Mouse (Mus musculus) limb, embryonic 11.5 days (tissue): ENCODE results near the gene Cdh23. TPM values are rescaled to one million over a fixed set of nuclear protein-coding genes. Genes with fewer than 3 reads are reported as not detected.
A peak's percentile ranks its signal among the peaks of the same experiment; 100 is the strongest.

Experiments used
- ATAC-seq: fragments of 200-750 bp; cut with Nextera tagmentation; 2 replicates; pipeline ENCODE4 v1.8.0; 2017; ENCODE audit warnings: low read depth; ENCODE audit not compliant: insufficient number of reproducible peaks, low FRiP score, low TSS enrichment
- DNase-seq: peaks from one replicate; pipeline ENCODE4 v3.0.0-alpha.2; 2015; ENCODE audit warnings: low spot score
- H3K27ac ChIP-seq: fragments of 300-500 bp; sonication (generic); replicated peaks from 2 replicates; pipeline ENCODE4 v1.5.1; 2014; ENCODE audit warnings: low read depth, mild to moderate bottlenecking, low read length
- H3K27me3 ChIP-seq: fragments of 300-500 bp; sonication (generic); 2 replicates; pipeline ENCODE4 v1.6.1; 2014; ENCODE audit warnings: mild to moderate bottlenecking, low read length, mixed read lengths; ENCODE audit not compliant: control insufficient read depth, insufficient read depth
- H3K36me3 ChIP-seq: fragments of 300-500 bp; sonication (generic); 2 replicates; pipeline ENCODE4 v1.6.1; 2014; ENCODE audit warnings: mild to moderate bottlenecking, low read length, moderate library complexity, mixed read lengths; ENCODE audit not compliant: control insufficient read depth, insufficient read depth
- H3K4me1 ChIP-seq: fragments of 300-500 bp; sonication (generic); 2 replicates; pipeline ENCODE4 v1.6.1; 2014; ENCODE audit warnings: low read length, mixed read lengths; ENCODE audit not compliant: control insufficient read depth, insufficient read depth
- H3K4me2 ChIP-seq: fragments of 300-500 bp; sonication (generic); 2 replicates; pipeline ENCODE4 v1.6.1; 2014; ENCODE audit warnings: low read depth, mild to moderate bottlenecking, moderate library complexity; ENCODE audit not compliant: severe bottlenecking
- H3K4me3 ChIP-seq: fragments of 300-500 bp; sonication (generic); 2 replicates; pipeline ENCODE4 v1.5.1; 2014; ENCODE audit warnings: low read depth, low read length
- H3K9ac ChIP-seq: fragments of 300-500 bp; sonication (generic); 2 replicates; pipeline ENCODE4 v1.6.1; 2014; ENCODE audit warnings: mild to moderate bottlenecking, low read length
- H3K9me3 ChIP-seq: fragments of 300-500 bp; sonication (generic); 2 replicates; pipeline ENCODE4 v1.6.1; 2016; ENCODE audit warnings: low read length; ENCODE audit not compliant: control insufficient read depth
- WGBS: fragments of 180-500 bp; shearing (Covaris S2); extraction: QIAGEN DNeasy Blood & Tissue Kit; methylation state at CpG from one replicate; pipeline ENCODE4 v1.1.7; 2014; 5-methylcytosine and 5-hydroxymethylcytosine counted together
- polyA plus RNA-seq: library from polyadenylated mRNA; unstranded; fragments of >200 nt; fragmentation: Nextera tagmentation; extraction: Ambion mirVana; gene quantifications from 2 replicates; pipeline ENCODE4 v1.2.1, GENCODE M21; 2014

Gene Cdh23
- polyA plus RNA-seq, 1 experiment from 2014 or later, result 0.16 TPM

DNA sequence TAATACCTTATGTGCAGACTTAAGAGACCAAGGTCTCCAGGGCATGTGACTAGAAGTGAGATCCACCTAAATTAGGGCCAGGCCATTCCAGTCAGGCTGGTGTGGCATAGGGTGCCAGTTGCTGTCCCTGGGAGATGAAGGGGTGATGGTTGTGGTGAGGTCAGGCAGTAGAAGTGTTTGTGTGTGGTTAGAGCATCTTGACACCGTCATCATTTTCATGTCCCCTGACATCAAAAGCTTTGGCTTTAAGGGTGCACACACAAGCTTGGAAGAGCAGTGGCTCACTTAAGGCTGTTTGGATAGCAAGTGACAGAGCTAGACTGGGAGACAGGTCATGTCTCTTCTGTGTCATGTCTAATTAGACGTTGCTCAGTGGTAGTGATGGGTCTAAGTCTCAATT is 408.6 kb downstream of the Cdh23 start:
- H3K9me3 ChIP-seq, result no peaks in the 10 kb centered on the region
- no peaks in the 10 kb centered on the region for H3K27me3 ChIP-seq
- no peak overlapping the region for H3K9ac ChIP-seq
- no peaks in the 10 kb centered on the region for H3K36me3 ChIP-seq
- H3K4me3 ChIP-seq, result no peak overlapping the region
- H3K4me1 ChIP-seq, result peaks cover 25% of the 10 kb centered on the region
- no peak for ATAC-seq
- DNase-seq, result no peak
- H3K27ac ChIP-seq, result no peak overlapping the region
- 80% methylated on average over 2 of the region's 2 CpGs for WGBS
- H3K4me2 ChIP-seq, result no peak overlapping the region

- Histone ChIP-seq H3K4me1 (peaks cover 25% of the 10 kb centered on the region), H3K9me3 (no peaks in the 10 kb centered on the region), H3K36me3 (no peaks in the 10 kb centered on the region; the same call in 1 of the 2 replicates), H3K9ac (no peak overlapping the region), H3K4me3 (no peak overlapping the region), H3K27ac (no peak overlapping the region), H3K4me2 (no peak overlapping the region), H3K27me3 (no peaks in the 10 kb centered on the region)
- DNase-seq (no peak), ATAC-seq (no peak)
- WGBS, result 90% methylated on average over 4 of the region's 4 CpGs
Measured at GRCm38 (mm10) chr10:60287161-60287560, 409.1 kb downstream of the Cdh23 start.

DNA sequence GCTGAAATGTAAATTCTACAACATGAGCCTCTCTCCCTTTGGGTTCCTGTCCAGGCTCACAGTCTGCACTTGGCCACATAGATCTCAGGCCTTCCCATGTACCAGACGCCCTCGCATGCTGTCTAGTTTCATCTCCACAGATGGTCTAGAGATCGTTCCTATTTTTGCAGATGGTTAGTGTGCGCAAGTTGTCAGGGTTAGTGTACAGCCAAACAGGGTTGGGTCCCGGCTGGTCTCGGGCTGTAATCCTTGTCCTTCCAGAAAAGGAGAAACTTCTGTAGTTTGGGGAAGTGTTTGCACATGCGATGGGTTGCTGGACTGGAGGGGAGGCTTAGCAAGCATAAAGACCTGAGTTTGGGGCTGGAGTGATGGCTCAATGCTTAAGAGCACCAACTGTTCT is 409.7 kb downstream of the Cdh23 start:
- no peak overlapping the region for H3K27ac ChIP-seq
- no peak overlapping the region for H3K4me3 ChIP-seq
- no peak overlapping the region for H3K4me2 ChIP-seq
- H3K9ac ChIP-seq, result no peak overlapping the region
- H3K9me3 ChIP-seq, result no peaks in the 10 kb centered on the region
- WGBS, result 96% methylated on average over 7 of the region's 7 CpGs
- no peak for ATAC-seq
- peaks cover 25% of the 10 kb centered on the region for H3K4me1 ChIP-seq
- H3K27me3 ChIP-seq, result no peaks in the 10 kb centered on the region
- DNase-seq, result no peak
- H3K36me3 ChIP-seq, result no peaks in the 10 kb centered on the region; the same call in 1 of the 2 replicates

DNA sequence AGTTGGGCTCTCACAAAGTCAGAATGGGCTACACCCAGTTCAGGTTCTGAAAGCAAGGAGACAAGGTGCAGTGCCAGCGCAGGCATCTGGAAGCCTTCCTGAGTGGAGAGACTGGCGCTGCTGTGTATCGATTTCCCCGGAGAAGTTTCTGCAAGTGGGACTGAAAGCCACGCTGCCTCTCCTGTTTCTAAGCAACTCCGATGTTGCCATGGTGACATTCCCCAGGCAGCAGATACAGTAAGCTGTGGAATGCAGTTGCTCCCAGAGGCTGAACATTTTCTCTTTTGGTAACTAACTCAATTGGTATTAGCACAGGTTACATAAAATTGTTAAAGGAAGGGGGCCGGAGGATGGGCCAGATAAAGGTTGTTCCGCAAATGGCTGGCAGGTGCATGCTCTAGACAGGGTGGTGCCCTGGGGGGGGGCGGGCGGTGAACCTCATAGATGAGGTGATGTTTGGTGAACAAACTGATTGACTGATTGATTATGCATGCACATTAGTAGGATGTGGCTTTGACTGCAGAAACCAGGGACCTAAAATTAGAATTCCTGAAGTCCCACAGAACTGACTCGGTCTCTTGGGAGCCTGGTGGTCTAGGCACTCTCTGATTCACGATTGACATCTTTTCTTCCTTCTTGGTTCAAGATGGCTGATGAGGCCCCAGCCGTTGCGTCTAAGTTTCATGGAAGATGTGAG is 410.5 kb downstream of the Cdh23 start:
- Histone ChIP-seq H3K27me3 (no peaks in the 10 kb centered on the region), H3K27ac (no peak overlapping the region; the same call in 1 of the 2 replicates), H3K9me3 (no peaks in the 10 kb centered on the region), H3K4me2 (no peak overlapping the region), H3K9ac (no peak overlapping the region), H3K4me3 (no peak overlapping the region), H3K36me3 (no peaks in the 10 kb centered on the region; the same call in 1 of the 2 replicates), H3K4me1 (peaks cover 25% of the 10 kb centered on the region)
- DNase-seq, result peak; percentile 62
- ATAC-seq, result peak; percentile 33; the same call in 1 of the 2 replicates
- WGBS, result 74% methylated on average over 14 of the region's 14 CpGs

DNA sequence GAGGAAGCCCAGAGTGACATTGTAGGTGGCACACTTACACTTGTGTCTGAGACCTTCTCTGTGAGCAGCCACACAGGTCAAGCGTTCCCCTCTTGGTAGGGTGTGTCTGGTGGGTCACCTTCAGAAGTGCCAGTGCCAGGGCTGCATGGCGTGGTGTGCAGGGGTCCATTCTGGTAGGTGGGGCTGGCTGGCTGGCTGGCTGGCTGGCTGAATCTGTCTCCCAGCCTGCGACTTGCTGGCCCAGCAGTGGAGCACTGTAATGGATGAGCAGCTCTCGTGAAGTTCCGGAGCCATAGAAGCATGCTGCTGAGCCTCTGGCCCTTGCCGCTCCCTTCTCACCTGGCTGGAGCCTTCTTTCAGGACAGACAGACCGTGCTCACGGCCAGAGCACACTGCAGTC is 411.1 kb downstream of the Cdh23 start:
- Histone ChIP-seq H3K4me3 (no peak overlapping the region), H3K27me3 (no peaks in the 10 kb centered on the region), H3K9me3 (no peaks in the 10 kb centered on the region), H3K9ac (no peak overlapping the region; the same call in 1 of the 2 replicates), H3K36me3 (no peaks in the 10 kb centered on the region; the same call in 1 of the 2 replicates), H3K27ac (no peak overlapping the region; the same call in 1 of the 2 replicates), H3K4me2 (no peak overlapping the region), H3K4me1 (peaks cover 25% of the 10 kb centered on the region)
- no peak for DNase-seq
- WGBS, result 80% methylated on average over 8 of the region's 8 CpGs
- ATAC-seq, result no peak

GRCm38 (mm10) chr10:60284676-60285111 is 411.6 kb downstream of the Cdh23 start:
- no peak overlapping the region for H3K4me2 ChIP-seq
- H3K9me3 ChIP-seq, result no peaks in the 10 kb centered on the region
- no peak for DNase-seq
- no peaks in the 10 kb centered on the region for H3K27me3 ChIP-seq
- 64% methylated on average over 8 of the region's 8 CpGs for WGBS
- H3K9ac ChIP-seq, result no peak overlapping the region
- peaks cover 21% of the 10 kb centered on the region for H3K4me1 ChIP-seq
- H3K27ac ChIP-seq, result 0 out of 2 replicates have a peak overlapping the region, but pooled peaks have one; percentile 25
- no peaks in the 10 kb centered on the region; the same call in 1 of the 2 replicates for H3K36me3 ChIP-seq
- ATAC-seq, result no peak
- no peak overlapping the region for H3K4me3 ChIP-seq

GRCm38 (mm10) chr10:60284248-60284647 is 412.0 kb downstream of the Cdh23 start:
- ATAC-seq, result no peak
- H3K9ac ChIP-seq, result no peak overlapping the region
- H3K4me1 ChIP-seq, result peaks cover 21% of the 10 kb centered on the region
- H3K27ac ChIP-seq, result 0 out of 2 replicates have a peak overlapping the region, but pooled peaks have one; percentile 25
- WGBS, result 96% methylated on average over 6 of the region's 6 CpGs
- no peak for DNase-seq
- no peaks in the 10 kb centered on the region; the same call in 1 of the 2 replicates for H3K36me3 ChIP-seq
- no peak overlapping the region for H3K4me3 ChIP-seq
- no peak overlapping the region for H3K4me2 ChIP-seq
- no peaks in the 10 kb centered on the region for H3K27me3 ChIP-seq
- H3K9me3 ChIP-seq, result no peaks in the 10 kb centered on the region

DNA sequence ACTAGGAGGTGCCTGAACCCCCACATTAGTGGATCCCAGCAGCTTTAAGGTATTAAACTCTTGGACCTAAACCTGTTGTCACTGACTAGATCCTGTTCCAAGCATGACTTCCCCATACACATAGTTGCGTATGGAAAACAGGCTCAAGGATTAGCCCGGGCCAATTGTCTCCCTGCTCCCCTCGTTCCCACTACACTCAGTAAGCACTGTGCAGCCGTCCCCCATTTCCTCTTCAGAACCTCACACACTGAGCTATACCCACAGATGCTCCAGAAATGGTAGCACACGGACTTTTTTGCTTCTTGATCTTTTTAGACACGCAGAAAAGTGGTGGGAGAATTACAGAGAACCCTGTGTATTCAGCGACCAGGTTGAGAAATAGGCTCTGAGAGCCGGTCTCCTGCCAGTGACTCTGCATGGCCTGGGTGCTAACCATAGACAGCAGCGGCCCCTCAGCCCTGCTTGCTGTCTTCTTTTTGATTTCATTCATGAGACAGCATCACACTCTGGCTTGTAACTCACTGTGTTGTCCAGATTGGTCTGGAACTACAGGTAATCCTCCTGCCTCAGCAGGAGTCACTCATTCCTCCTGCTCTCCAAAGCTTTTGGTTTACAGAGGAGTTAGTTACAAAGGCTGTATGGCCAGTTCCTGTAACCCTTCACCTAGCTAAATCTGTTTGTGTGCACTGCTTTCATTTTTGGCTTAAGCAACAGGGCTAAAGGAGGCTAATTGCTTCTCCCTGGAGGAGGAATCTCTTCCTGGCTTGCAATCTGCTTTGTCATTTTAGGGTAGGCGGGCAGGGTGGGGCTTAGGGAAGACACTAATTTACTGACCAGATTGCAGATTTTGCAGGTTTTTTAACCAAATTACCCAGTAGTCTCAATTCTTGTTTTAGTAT is 413.9 kb downstream of the Cdh23 start:
- Histone ChIP-seq H3K9ac (no peak overlapping the region), H3K9me3 (no peaks in the 10 kb centered on the region), H3K4me1 (peaks cover 24% of the 10 kb centered on the region), H3K27me3 (no peaks in the 10 kb centered on the region), H3K4me2 (no peak overlapping the region), H3K27ac (no peak overlapping the region), H3K36me3 (no peaks in the 10 kb centered on the region; the same call in 1 of the 2 replicates), H3K4me3 (no peak overlapping the region)
- no peak for ATAC-seq
- DNase-seq, result no peak
- WGBS, result 88% methylated on average over 10 of the region's 10 CpGs
